Comparison of ENCODE assay signal across 9 mouse cellular contexts in the genomic region with DNA sequence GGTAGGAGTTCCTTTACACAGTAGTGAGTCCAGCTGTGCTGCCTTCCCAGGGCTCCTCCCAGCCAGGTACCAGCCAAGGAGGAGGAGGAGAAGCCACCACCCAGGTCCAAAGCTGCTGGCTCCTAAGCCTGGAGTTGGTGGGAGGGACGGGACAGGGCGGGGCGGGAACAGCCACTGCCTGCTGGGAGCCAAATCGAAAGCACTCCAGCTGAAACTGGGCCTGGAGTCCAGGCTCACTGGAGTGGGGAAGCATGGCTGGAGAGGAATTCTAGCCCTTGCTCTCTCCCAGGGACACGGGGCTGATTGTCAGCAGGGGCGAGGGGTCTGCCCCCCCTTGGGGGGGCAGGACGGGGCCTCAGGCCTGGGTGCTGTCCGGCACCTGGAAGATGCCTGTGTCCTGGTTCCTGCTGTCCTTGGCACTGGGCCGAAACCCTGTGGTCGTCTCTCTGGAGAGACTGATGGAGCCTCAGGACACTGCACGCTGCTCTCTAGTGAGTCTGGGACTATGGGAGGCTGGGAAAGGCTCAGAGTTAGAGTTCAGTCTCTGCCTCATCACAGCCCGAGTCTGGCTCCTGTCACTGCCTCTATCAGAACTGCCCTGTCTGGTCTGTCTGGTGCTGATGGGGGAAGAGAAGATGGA. TPM values are rescaled to one million over a fixed set of nuclear protein-coding genes. Genes with fewer than 3 reads are reported as not detected.
DNase-seq lines count a peak whose midpoint lies in the region; ATAC-seq lines count a peak whose summit lies in the region.
"Had no signal": no experiment of that assay in that cellular context is flagged by ENCODE, and none has a peak within 500 bp of the region (broad histone marks: within the 10 kb centered on the region; RNA-seq: fewer than 3 reads in every experiment).

A gene (plus strand): TSS at position 131 of the 640 bp plus-strand sequence.

- H3K4me1 ChIP-seq in embryonic facial prominence, embryonic 12.5 days: peaks cover 14% of the 10 kb centered on the region
- H3K4me1 ChIP-seq in heart, embryonic 15.5 days (replicated peaks): peaks cover 30% of the 10 kb centered on the region

- H3K36me3 ChIP-seq in embryonic facial prominence, embryonic 12.5 days: no peaks in the 10 kb centered on the region
- H3K36me3 ChIP-seq in heart, embryonic 15.5 days: no peaks in the 10 kb centered on the region

- 0 out of 2 replicates have a peak, but pooled peaks have one; percentile 29 for ATAC-seq in frontal cortex, adult (ENCODE audit: low TSS enrichment)
- ATAC-seq in embryonic facial prominence, embryonic 12.5 days (ENCODE audit: insufficient number of reproducible peaks, insufficient read depth, low FRiP score, low TSS enrichment): no peak
- peak; percentile 48; the same call in 1 of the 2 replicates for ATAC-seq in heart, embryonic 15.5 days (replicated peaks; ENCODE audit: insufficient number of reproducible peaks, insufficient read depth, low FRiP score, low read depth)
- ATAC-seq in granulocyte monocyte progenitor cell, adult 5-6 weeks (replicated peaks; ENCODE audit: poor library complexity, severe bottlenecking): no peak

- no peaks in the 10 kb centered on the region for H3K9me3 ChIP-seq in embryonic facial prominence, embryonic 12.5 days
- no peaks in the 10 kb centered on the region for H3K9me3 ChIP-seq in heart, embryonic 15.5 days (replicated peaks)
- H3K9me3 ChIP-seq: megakaryocyte, embryonic 14.5 days had no signal

- no peak within 1 kb of the TSS for H3K27ac ChIP-seq in embryonic facial prominence, embryonic 12.5 days
- peak within 1 kb of the TSS; percentile 64 for H3K27ac ChIP-seq in heart, embryonic 15.5 days

- no peak within 1 kb of the TSS for H3K4me3 ChIP-seq in embryonic facial prominence, embryonic 12.5 days
- peak within 1 kb of the TSS; percentile 47 for H3K4me3 ChIP-seq in heart, embryonic 15.5 days

- peaks cover 32% of the 10 kb centered on the region for H3K27me3 ChIP-seq in embryonic facial prominence, embryonic 12.5 days
- peaks cover 17% of the 10 kb centered on the region for H3K27me3 ChIP-seq in heart, embryonic 15.5 days

- no peak for DNase-seq in frontal cortex, postnatal 10 days (ENCODE audit: low spot score in 2 of 2)
- peak; percentile 82 for DNase-seq in kidney, postnatal 10 days
- peak; percentile 80 for DNase-seq in lung, postnatal 25 days (ENCODE audit: low spot score)
- no peak for DNase-seq in right cerebral cortex, adult 18-20 months

- H3K4me2 ChIP-seq in embryonic facial prominence, embryonic 12.5 days (replicated peaks): peak within 1 kb of the TSS; percentile 30
- H3K4me2 ChIP-seq in heart, embryonic 15.5 days: peak within 1 kb of the TSS; percentile 72

- WGBS in embryonic facial prominence, embryonic 12.5 days: 22% methylated on average over 12 of the region's 12 CpGs
- 23% methylated on average over 12 of the region's 12 CpGs for WGBS in heart, embryonic 15.5 days

- 0 out of 2 replicates have a peak within 1 kb of the TSS, but pooled peaks have one; percentile 2 for H3K9ac ChIP-seq in embryonic facial prominence, embryonic 12.5 days
- peak within 1 kb of the TSS; percentile 62 for H3K9ac ChIP-seq in heart, embryonic 15.5 days

RNA-seq across cellular contexts. Expression of the gene that starts here (rescaled TPM):
- 3.9 and 5.4 TPM in 2 replicates for polyA plus RNA-seq in embryonic facial prominence, embryonic 12.5 days (2016; fragmentation: Nextera tagmentation; extraction: Ambion mirVana)
- polyA plus RNA-seq in heart, embryonic 15.5 days (2015; fragmentation: Nextera tagmentation; extraction: Ambion mirVana): 11.5 and 15.6 TPM in 2 replicates
- not detected in 2 replicates for total RNA-seq in granulocyte monocyte progenitor cell, adult 5-6 weeks (2014; fragmentation: Nextera tagmentation)
- not detected in 2 replicates for total RNA-seq in granulocyte monocyte progenitor cell, adult 5-6 weeks (2017)

Comparison
In these comparisons a context has a peak if more than half of its experiments do, and no peak if none do; other contexts are left out.
1. ATAC-seq: peak in frontal cortex, adult (single experiment) and heart, embryonic 15.5 days (single experiment); none in embryonic facial prominence, embryonic 12.5 days (single experiment) and granulocyte monocyte progenitor cell, adult 5-6 weeks (single experiment).
2. DNase-seq: peak in kidney, postnatal 10 days (single experiment) and lung, postnatal 25 days (single experiment); none in frontal cortex, postnatal 10 days (0 of 2) and right cerebral cortex, adult 18-20 months (single experiment).